ENCODE assay signal across 13 mouse cellular contexts in genomic region chr1:84177033-84177432, GRCm38 (mm10).
DNase-seq lines count a peak whose midpoint lies in the region; ATAC-seq lines count a peak whose summit lies in the region.
"Had no signal": no experiment of that assay in that cellular context is flagged by ENCODE, and none has a peak within 500 bp of the region (broad histone marks: within the 10 kb centered on the region; RNA-seq: fewer than 3 reads in every experiment).

No protein-coding gene starts in this region.

- DNase-seq in embryo, embryonic 10.5 days (ENCODE audit: low spot score) = peak; percentile 21
- no peak for DNase-seq in embryo, embryonic 10 days (ENCODE audit: low spot score)
- DNase-seq in ZHBTc4 (ENCODE audit: low read depth, low spot score) = peak; percentile 73
- peak; percentile 90 for DNase-seq in midbrain, embryonic 11.5 days (ENCODE audit: low spot score, missing footprints)
- DNase-seq in adrenal gland, adult 2 months = no peak
- no peak for DNase-seq in cerebellum, adult 11-12 months
- DNase-seq: kidney, adult 11 months; spleen, adult 18-20 months had no signal

- H3K36me3 ChIP-seq in forebrain, embryonic 15.5 days = no peaks in the 10 kb centered on the region
- no peaks in the 10 kb centered on the region for H3K36me3 ChIP-seq in midbrain, embryonic 11.5 days (ENCODE audit: control insufficient read depth, insufficient read depth, low read length)
- no peaks in the 10 kb centered on the region for H3K36me3 ChIP-seq in liver, embryonic 12.5 days
- H3K36me3 ChIP-seq: G1E had no signal

- H3K27me3 ChIP-seq in forebrain, embryonic 15.5 days = no peaks in the 10 kb centered on the region
- no peaks in the 10 kb centered on the region for H3K27me3 ChIP-seq in midbrain, embryonic 11.5 days (ENCODE audit: control insufficient read depth, insufficient read depth, low read length)
- no peaks in the 10 kb centered on the region for H3K27me3 ChIP-seq in liver, embryonic 12.5 days (replicated peaks)
- H3K27me3 ChIP-seq: megakaryocyte, embryonic 14.5 days had no signal

- peak overlapping the region; percentile 77 for H3K27ac ChIP-seq in forebrain, embryonic 15.5 days (replicated peaks)
- peak overlapping the region; percentile 85 for H3K27ac ChIP-seq in midbrain, embryonic 11.5 days (ENCODE audit: low read depth, low read length)
- no peak overlapping the region for H3K27ac ChIP-seq in liver, embryonic 12.5 days
- H3K27ac ChIP-seq: liver, embryonic 14.5 days had no signal

- peak; percentile 87 for ATAC-seq in forebrain, embryonic 15.5 days (replicated peaks)
- peak; percentile 92 for ATAC-seq in midbrain, embryonic 11.5 days (ENCODE audit: low FRiP score)
- ATAC-seq in liver, embryonic 12.5 days = no peak

- H3K4me1 ChIP-seq in forebrain, embryonic 15.5 days = peaks cover 18% of the 10 kb centered on the region
- peaks cover 9% of the 10 kb centered on the region; the same call in 1 of the 2 replicates for H3K4me1 ChIP-seq in midbrain, embryonic 11.5 days (ENCODE audit: control insufficient read depth, insufficient read depth, low read length)
- no peaks in the 10 kb centered on the region for H3K4me1 ChIP-seq in liver, embryonic 12.5 days
- H3K4me1 ChIP-seq: megakaryocyte, embryonic 14.5 days had no signal

- H3K9ac ChIP-seq in forebrain, embryonic 15.5 days (replicated peaks) = no peak overlapping the region
- peak overlapping the region; percentile 31 for H3K9ac ChIP-seq in midbrain, embryonic 11.5 days (ENCODE audit: low read length)
- no peak overlapping the region for H3K9ac ChIP-seq in liver, embryonic 12.5 days
- H3K9ac ChIP-seq: liver, embryonic 14.5 days had no signal

- H3K9me3 ChIP-seq in forebrain, embryonic 15.5 days = no peaks in the 10 kb centered on the region
- H3K9me3 ChIP-seq in midbrain, embryonic 11.5 days (ENCODE audit: control insufficient read depth, low read length) = no peaks in the 10 kb centered on the region
- no peaks in the 10 kb centered on the region for H3K9me3 ChIP-seq in liver, embryonic 12.5 days (replicated peaks)

- 0% methylated on average over 2 of the region's 2 CpGs for whole genome bisulfite sequencing in forebrain, embryonic 15.5 days
- 12% methylated on average over 2 of the region's 2 CpGs for WGBS in midbrain, embryonic 11.5 days
- 33% methylated on average over 2 of the region's 2 CpGs for WGBS in liver, embryonic 12.5 days (ENCODE audit: insufficient replicate concordance)

- H3K4me2 ChIP-seq in forebrain, embryonic 15.5 days (replicated peaks) = no peak overlapping the region
- no peak overlapping the region for H3K4me2 ChIP-seq in midbrain, embryonic 11.5 days
- no peak overlapping the region for H3K4me2 ChIP-seq in liver, embryonic 12.5 days

- no peak overlapping the region for H3K4me3 ChIP-seq in forebrain, embryonic 15.5 days
- H3K4me3 ChIP-seq in midbrain, embryonic 11.5 days (ENCODE audit: low read depth, low read length) = no peak overlapping the region
- no peak overlapping the region for H3K4me3 ChIP-seq in liver, embryonic 12.5 days
- H3K4me3 ChIP-seq: megakaryocyte, embryonic 14.5 days had no signal

Comparison
In these comparisons a context has a peak if more than half of its experiments do, and no peak if none do; other contexts are left out.
1. DNase-seq: peak in embryo, embryonic 10.5 days (single experiment), ZHBTc4 (single experiment) and midbrain, embryonic 11.5 days (single experiment); none in embryo, embryonic 10 days (single experiment), adrenal gland, adult 2 months (single experiment) and cerebellum, adult 11-12 months (single experiment).